Mouse (Mus musculus): ENCODE results near the gene Ing4. TPM values are rescaled to one million over a fixed set of nuclear protein-coding genes. Genes with fewer than 3 reads are reported as not detected.
A peak's percentile ranks its signal among the peaks of the same experiment; 100 is the strongest.

The Ing4 gene
- total RNA-seq, 1 experiment = 32.4 TPM

- in situ Hi-C loops (cut with MboI; ENCODE audit: low sequenced_read_pairs in 2 of 2, unreplicated experiment in 2 of 2) = no loop called here
- Histone ChIP-seq H3K4me1 (ENCODE audit: control insufficient read depth in 2 of 2, insufficient read depth in 2 of 2, low read length in 2 of 2, poor library complexity in 1 of 2) (peaks cover 0 to 21% of the 10 kb centered on the region in 2 experiments; a peak in 3 of 4 replicates), H3K27ac (ENCODE audit: insufficient read depth, low read depth, low read length, poor library complexity, severe bottlenecking) (no peak overlapping the region; the same call in 1 of the 2 replicates)
Observed at GRCm38 (mm10) chr6:125092372-125092771, 52.8 kb downstream of the Ing4 start.

GRCm38 (mm10) chr6:125094843-125095242, 55.3 kb downstream of the Ing4 start:
- Histone ChIP-seq H3K4me3 (ENCODE audit: insufficient read depth in 1 of 2, low read depth in 1 of 2, low read length in 2 of 2, poor library complexity in 1 of 2, severe bottlenecking in 1 of 2) (no peak overlapping the region), H3K9me3 (ENCODE audit: control insufficient read depth, insufficient read depth, low read depth, low read length) (no peaks in the 10 kb centered on the region), H3K36me3 (ENCODE audit: control insufficient read depth, insufficient read depth, low read length, poor library complexity, severe bottlenecking) (peaks cover 19% of the 10 kb centered on the region), H3K27ac (ENCODE audit: insufficient read depth, low read depth, low read length, poor library complexity, severe bottlenecking) (no peak overlapping the region), H3K9ac (ENCODE audit: insufficient read depth, low read depth, low read length, poor library complexity, severe bottlenecking) (no peak overlapping the region), H3K4me1 (ENCODE audit: control insufficient read depth in 2 of 2, insufficient read depth in 2 of 2, low read length in 2 of 2, poor library complexity in 1 of 2) (peaks cover 0 to 29% of the 10 kb centered on the region in 2 experiments; a peak in 2 of 4 replicates)
- no peak for DNase-seq (ENCODE audit: low read depth, low spot score)
- in situ Hi-C loops (cut with MboI; ENCODE audit: low sequenced_read_pairs in 2 of 2, unreplicated experiment in 2 of 2) = no loop called here
- TF ChIP-seq MAFK (IDR thresholded peaks at IDR 0.05; ENCODE audit: insufficient read depth, low read depth, low read length) (no peak), CHD2 (IDR thresholded peaks at IDR 0.05; ENCODE audit: low read depth, low read length) (no peak), HCFC1 (IDR thresholded peaks at IDR 0.05; ENCODE audit: borderline replicate concordance, insufficient read depth, low read length) (no peak), ZNF384 (IDR thresholded peaks at IDR 0.05; ENCODE audit: low read depth, low read length) (no peak), ZC3H11A (IDR thresholded peaks at IDR 0.05; ENCODE audit: borderline replicate concordance, low read depth, low read length) (no peak)

More at GRCm38 (mm10) chr6:125092372-125092771, 52.8 kb downstream of the Ing4 start:
- Histone ChIP-seq H3K9ac (ENCODE audit: insufficient read depth, low read depth, low read length, poor library complexity, severe bottlenecking) (no peak overlapping the region), H3K9me3 (ENCODE audit: control insufficient read depth, insufficient read depth, low read depth, low read length) (no peaks in the 10 kb centered on the region), H3K36me3 (ENCODE audit: control insufficient read depth, insufficient read depth, low read length, poor library complexity, severe bottlenecking) (no peaks in the 10 kb centered on the region), H3K4me3 (ENCODE audit: insufficient read depth in 1 of 2, low read depth in 1 of 2, low read length in 2 of 2, poor library complexity in 1 of 2, severe bottlenecking in 1 of 2) (no peak overlapping the region)
- no peak for DNase-seq (ENCODE audit: low read depth, low spot score)
- TF ChIP-seq HCFC1 (IDR thresholded peaks at IDR 0.05; ENCODE audit: borderline replicate concordance, insufficient read depth, low read length) (no peak), ZNF384 (IDR thresholded peaks at IDR 0.05; ENCODE audit: low read depth, low read length) (no peak), CHD2 (IDR thresholded peaks at IDR 0.05; ENCODE audit: low read depth, low read length) (no peak), MAFK (IDR thresholded peaks at IDR 0.05; ENCODE audit: insufficient read depth, low read depth, low read length) (no peak), ZC3H11A (IDR thresholded peaks at IDR 0.05; ENCODE audit: borderline replicate concordance, low read depth, low read length) (no peak)

- DNase-seq (ENCODE audit: low read depth, low spot score) = no peak
- no peak for TF ChIP-seq MAFK (IDR thresholded peaks at IDR 0.05; ENCODE audit: insufficient read depth, low read depth, low read length)
- no peak for TF ChIP-seq HCFC1 (IDR thresholded peaks at IDR 0.05; ENCODE audit: borderline replicate concordance, insufficient read depth, low read length)
- TF ChIP-seq ZC3H11A (IDR thresholded peaks at IDR 0.05; ENCODE audit: borderline replicate concordance, low read depth, low read length) = no peak
- TF ChIP-seq ZNF384 (IDR thresholded peaks at IDR 0.05; ENCODE audit: low read depth, low read length) = no peak
- TF ChIP-seq CHD2 (IDR thresholded peaks at IDR 0.05; ENCODE audit: low read depth, low read length) = no peak
- Histone ChIP-seq H3K36me3 (ENCODE audit: control insufficient read depth, insufficient read depth, low read length, poor library complexity, severe bottlenecking) (peaks cover 27% of the 10 kb centered on the region), H3K9ac (ENCODE audit: insufficient read depth, low read depth, low read length, poor library complexity, severe bottlenecking) (peak within 1 kb of the TSS; percentile 91), H3K4me1 (ENCODE audit: control insufficient read depth in 2 of 2, insufficient read depth in 2 of 2, low read length in 2 of 2, poor library complexity in 1 of 2) (peaks cover 0 to 27% of the 10 kb centered on the region in 2 experiments; a peak in 2 of 4 replicates), H3K9me3 (ENCODE audit: control insufficient read depth, insufficient read depth, low read depth, low read length) (no peaks in the 10 kb centered on the region), H3K4me3 (ENCODE audit: insufficient read depth in 1 of 2, low read depth in 1 of 2, low read length in 2 of 2, poor library complexity in 1 of 2, severe bottlenecking in 1 of 2) (peak within 1 kb of the TSS; percentile 80 to 91), H3K27ac (ENCODE audit: insufficient read depth, low read depth, low read length, poor library complexity, severe bottlenecking) (peak within 1 kb of the TSS; percentile 75)
- in situ Hi-C loops (cut with MboI; ENCODE audit: low sequenced_read_pairs in 2 of 2, unreplicated experiment in 2 of 2) = no loop called here
Observed at GRCm38 (mm10) chr6:125095391-125096278, 56.1 kb downstream of the Ing4 start, which contains the start of gene Chd4. Chd4 (plus strand) TSS chr6:125095981.

- in situ Hi-C loops (cut with MboI; ENCODE audit: low sequenced_read_pairs in 2 of 2, unreplicated experiment in 2 of 2) = no loop called here
- DNase-seq (ENCODE audit: low read depth, low spot score) = no peak
- Histone ChIP-seq H3K27ac (ENCODE audit: insufficient read depth, low read depth, low read length, poor library complexity, severe bottlenecking) (peak overlapping the region; percentile 75), H3K9me3 (ENCODE audit: control insufficient read depth, insufficient read depth, low read depth, low read length) (no peaks in the 10 kb centered on the region), H3K4me1 (ENCODE audit: control insufficient read depth in 2 of 2, insufficient read depth in 2 of 2, low read length in 2 of 2, poor library complexity in 1 of 2) (peaks cover 0 to 26% of the 10 kb centered on the region in 2 experiments; a peak in 2 of 4 replicates), H3K36me3 (ENCODE audit: control insufficient read depth, insufficient read depth, low read length, poor library complexity, severe bottlenecking) (peaks cover 33% of the 10 kb centered on the region), H3K4me3 (ENCODE audit: insufficient read depth in 1 of 2, low read depth in 1 of 2, low read length in 2 of 2, poor library complexity in 1 of 2, severe bottlenecking in 1 of 2) (peak overlapping the region; percentile 80 to 91), H3K9ac (ENCODE audit: insufficient read depth, low read depth, low read length, poor library complexity, severe bottlenecking) (peak overlapping the region; percentile 91)
- TF ChIP-seq CHD2 (IDR thresholded peaks at IDR 0.05; ENCODE audit: low read depth, low read length) = no peak
- no peak for TF ChIP-seq ZNF384 (IDR thresholded peaks at IDR 0.05; ENCODE audit: low read depth, low read length)
- no peak for TF ChIP-seq MAFK (IDR thresholded peaks at IDR 0.05; ENCODE audit: insufficient read depth, low read depth, low read length)
- TF ChIP-seq HCFC1 (IDR thresholded peaks at IDR 0.05; ENCODE audit: borderline replicate concordance, insufficient read depth, low read length) = no peak
- TF ChIP-seq ZC3H11A (IDR thresholded peaks at IDR 0.05; ENCODE audit: borderline replicate concordance, low read depth, low read length) = no peak
Observed at GRCm38 (mm10) chr6:125096279-125096596, 56.7 kb downstream of the Ing4 start.

Measured in ES-E14 (cell line).